Mouse (Mus musculus) liver, embryonic 15.5 days (tissue): ENCODE measurements around the gene Rnf141. TPM values are rescaled to one million over a fixed set of nuclear protein-coding genes. Genes with fewer than 3 reads are reported as not detected.

Source experiments
- ATAC-seq: fragments of 200-750 bp; cut with Nextera tagmentation; 2 replicates; pipeline ENCODE4 v1.8.0; 2017; ENCODE audit warnings: moderate number of reproducible peaks, mild to moderate bottlenecking, moderate library complexity; ENCODE audit not compliant: insufficient read depth
- H3K27ac ChIP-seq: fragments of 300-500 bp; sonication (generic); replicated peaks from 2 replicates; pipeline ENCODE4 v1.5.1; 2015; ENCODE audit warnings: mild to moderate bottlenecking, inconsistent platforms
- H3K27me3 ChIP-seq: fragments of 300-500 bp; sonication (generic); 2 replicates; pipeline ENCODE4 v1.6.1; 2015; ENCODE audit warnings: mild to moderate bottlenecking, inconsistent platforms
- H3K36me3 ChIP-seq: fragments of 300-500 bp; sonication (generic); replicated peaks from 2 replicates; pipeline ENCODE4 v1.6.1; 2015; ENCODE audit warnings: moderate library complexity, mild to moderate bottlenecking, inconsistent platforms
- H3K4me1 ChIP-seq: fragments of 300-500 bp; sonication (generic); replicated peaks from 2 replicates; pipeline ENCODE4 v1.6.1; 2015; ENCODE audit warnings: inconsistent platforms
- H3K4me2 ChIP-seq: fragments of 300-500 bp; sonication (generic); 2 replicates; pipeline ENCODE4 v1.6.1; 2015; ENCODE audit warnings: moderate library complexity, mild to moderate bottlenecking, inconsistent platforms
- H3K4me3 ChIP-seq: fragments of 300-500 bp; sonication (generic); replicated peaks from 2 replicates; pipeline ENCODE4 v1.5.1; 2015; ENCODE audit warnings: mild to moderate bottlenecking, inconsistent platforms
- H3K9ac ChIP-seq: fragments of 300-500 bp; sonication (generic); 2 replicates; pipeline ENCODE4 v1.6.1; 2015; ENCODE audit warnings: moderate library complexity, mild to moderate bottlenecking, inconsistent platforms
- H3K9me3 ChIP-seq: fragments of 300-500 bp; sonication (generic); replicated peaks from 2 replicates; pipeline ENCODE4 v1.6.1; 2016; ENCODE audit warnings: inconsistent platforms
- WGBS: fragments of 180-500 bp; shearing (Covaris S2); methylation state at CpG from one replicate; pipeline ENCODE4 v1.1.7; 2015; ENCODE audit warnings: mixed read lengths; ENCODE audit not compliant: insufficient replicate concordance; 5-methylcytosine and 5-hydroxymethylcytosine counted together
- microRNA-seq: library from miRNA; unstranded; fragments of <30 nt; microRNA quantifications from one replicate; pipeline ENCODE4, GENCODE M21; 2016
- polyA plus RNA-seq: library from polyadenylated mRNA; unstranded; fragments of >200 nt; fragmentation: Nextera tagmentation; extraction: Ambion mirVana; gene quantifications from 2 replicates; pipeline ENCODE4 v1.2.1, GENCODE M21; 2015

Gene Rnf141
- polyA plus RNA-seq, 1 experiment from 2014 or later, result 24.7 TPM

DNA sequence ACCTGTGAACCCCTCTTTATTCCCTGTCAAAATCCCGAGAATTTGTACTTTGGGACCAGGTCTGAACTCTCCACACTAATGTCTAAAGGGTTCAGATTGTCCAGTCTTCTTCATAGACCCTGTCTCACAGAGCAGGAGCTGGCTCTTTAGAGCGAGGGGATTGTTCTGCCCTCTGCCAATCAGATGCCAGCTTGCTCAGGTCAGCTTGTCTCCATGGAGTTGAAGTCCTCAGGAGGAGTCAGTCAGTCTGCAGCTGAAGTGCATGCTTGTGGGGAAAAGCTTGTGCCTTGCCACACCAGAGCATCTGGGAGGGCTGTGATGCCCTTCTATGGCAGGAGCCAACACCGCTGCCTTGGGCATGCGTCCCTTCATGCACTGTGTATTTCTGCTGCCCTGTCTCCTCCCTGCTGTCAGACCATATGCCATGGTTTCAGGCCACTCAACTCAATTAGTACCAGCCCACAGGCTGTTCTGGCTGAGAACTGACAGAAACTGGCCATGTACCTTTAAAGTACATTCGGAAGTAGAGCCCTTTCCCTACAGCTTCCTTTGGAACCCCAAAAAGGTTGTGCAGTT, 81.6 kb downstream of the Rnf141 start:
- WGBS, result 75% methylated on average over 5 of the region's 5 CpGs
- Histone ChIP-seq H3K27me3 (peaks cover 28% of the 10 kb centered on the region), H3K9ac (no peak overlapping the region), H3K27ac (no peak overlapping the region), H3K9me3 (no peaks in the 10 kb centered on the region), H3K4me1 (0 out of 2 replicates have a peak, but pooled peaks cover under 1% of the 10 kb centered on the region), H3K4me3 (no peak overlapping the region), H3K4me2 (no peak overlapping the region), H3K36me3 (no peaks in the 10 kb centered on the region)
- ATAC-seq, result no peak

DNA sequence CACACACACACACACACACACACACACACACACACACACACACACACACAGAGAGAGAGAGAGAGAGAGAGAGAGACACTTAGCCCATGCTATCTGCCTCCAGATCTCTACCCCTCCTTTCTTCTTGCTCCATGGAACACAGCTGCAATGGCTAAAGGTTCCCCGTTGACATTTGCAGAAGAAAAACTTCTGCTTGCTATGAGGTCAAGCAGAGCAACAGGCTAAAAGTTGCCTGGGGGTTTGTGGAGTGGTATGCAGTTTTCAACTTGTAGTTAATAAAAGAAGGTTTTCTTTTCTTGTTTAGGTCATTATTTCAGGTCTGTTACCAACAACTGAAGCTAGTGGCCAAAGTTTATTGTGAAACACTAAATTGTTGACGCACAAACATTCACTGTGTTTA, 87.8 kb downstream of the Rnf141 start:
- Histone ChIP-seq H3K36me3 (no peaks in the 10 kb centered on the region), H3K9me3 (no peaks in the 10 kb centered on the region), H3K27ac (no peak overlapping the region), H3K4me3 (no peak overlapping the region), H3K27me3 (peaks cover 3% of the 10 kb centered on the region; the same call in 1 of the 2 replicates), H3K4me1 (no peaks in the 10 kb centered on the region), H3K4me2 (no peak overlapping the region), H3K9ac (no peak overlapping the region)
- no peak for ATAC-seq
- WGBS, result 41% methylated on average over 2 of the region's 2 CpGs

DNA sequence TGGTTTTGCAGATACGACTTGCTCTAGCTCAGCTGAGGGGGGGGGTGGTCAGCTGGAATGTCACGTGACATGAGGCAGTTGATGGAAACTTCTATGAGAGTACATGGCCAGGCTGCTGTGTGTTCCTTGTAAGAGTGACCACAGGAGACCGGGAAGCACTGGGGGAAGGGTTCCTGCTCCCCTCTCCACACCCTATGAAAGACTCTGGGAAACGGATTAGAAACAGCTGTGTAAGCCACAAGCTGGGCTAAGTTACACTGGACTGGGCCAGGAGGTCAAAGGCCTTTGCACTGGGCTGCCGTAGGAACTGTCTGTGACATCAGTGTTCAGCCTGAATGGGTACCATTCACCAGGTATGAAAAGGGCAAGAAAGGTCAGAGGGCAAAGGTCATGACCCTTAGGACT, 90.3 kb downstream of the Rnf141 start:
- peaks cover 3% of the 10 kb centered on the region; the same call in 1 of the 2 replicates for H3K27me3 ChIP-seq
- H3K9ac ChIP-seq, result no peak overlapping the region
- no peak overlapping the region for H3K4me3 ChIP-seq
- ATAC-seq, result no peak
- no peaks in the 10 kb centered on the region for H3K4me1 ChIP-seq
- no peak overlapping the region for H3K27ac ChIP-seq
- H3K36me3 ChIP-seq, result no peaks in the 10 kb centered on the region
- H3K9me3 ChIP-seq, result no peaks in the 10 kb centered on the region
- 48% methylated on average over 5 of the region's 5 CpGs for WGBS
- no peak overlapping the region for H3K4me2 ChIP-seq

DNA sequence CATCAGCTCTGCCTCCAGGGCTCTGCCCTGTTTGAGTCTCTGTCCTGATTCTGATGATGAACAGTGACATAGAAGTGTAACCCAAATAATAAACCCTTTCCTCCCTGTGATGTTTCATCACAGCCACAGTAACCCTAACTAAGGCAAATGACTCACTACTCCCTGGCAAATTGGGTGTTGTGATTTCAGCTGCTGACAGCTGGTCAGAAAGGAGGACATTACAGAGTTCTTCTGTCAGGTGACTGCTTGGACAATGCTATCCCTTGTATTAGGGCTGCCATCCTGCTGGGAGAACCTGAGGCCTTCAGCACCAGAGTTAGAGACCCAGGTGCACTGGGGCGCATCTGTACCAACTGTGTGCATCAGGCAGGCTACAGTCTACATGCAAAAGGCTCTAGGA, 90.9 kb downstream of the Rnf141 start:
- Histone ChIP-seq H3K4me1 (no peaks in the 10 kb centered on the region), H3K9me3 (no peaks in the 10 kb centered on the region), H3K36me3 (no peaks in the 10 kb centered on the region), H3K4me2 (no peak overlapping the region), H3K27me3 (no peaks in the 10 kb centered on the region; the same call in 1 of the 2 replicates), H3K4me3 (no peak overlapping the region), H3K27ac (no peak overlapping the region), H3K9ac (no peak overlapping the region)
- WGBS, result 62% methylated on average over 1 of the region's 1 CpGs
- ATAC-seq, result no peak

DNA sequence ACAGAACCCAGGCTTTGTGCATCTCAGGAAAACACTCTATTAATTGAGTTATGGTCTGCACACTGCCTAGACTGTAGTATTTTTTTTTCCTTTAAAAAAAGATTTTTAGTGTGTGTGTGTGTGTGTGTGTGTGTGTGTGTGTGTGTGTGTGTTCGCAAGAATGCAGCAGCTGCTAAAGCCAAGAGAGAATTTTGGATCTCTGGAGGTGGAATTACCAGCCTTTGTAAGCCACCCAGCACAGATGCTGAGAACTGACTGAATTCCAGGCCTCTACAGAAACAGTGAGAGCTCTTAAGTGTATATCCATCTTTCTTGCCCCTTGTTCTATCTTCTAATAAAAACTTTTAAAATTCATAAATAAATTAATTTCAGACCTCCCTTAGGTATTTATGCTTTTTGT, 92.6 kb downstream of the Rnf141 start:
- ATAC-seq, result no peak
- Histone ChIP-seq H3K36me3 (no peaks in the 10 kb centered on the region), H3K4me1 (no peaks in the 10 kb centered on the region), H3K4me2 (no peak overlapping the region), H3K27me3 (no peaks in the 10 kb centered on the region), H3K9ac (no peak overlapping the region), H3K9me3 (no peaks in the 10 kb centered on the region), H3K4me3 (no peak overlapping the region), H3K27ac (no peak overlapping the region)
- 80% methylated on average over 1 of the region's 1 CpGs for WGBS

DNA sequence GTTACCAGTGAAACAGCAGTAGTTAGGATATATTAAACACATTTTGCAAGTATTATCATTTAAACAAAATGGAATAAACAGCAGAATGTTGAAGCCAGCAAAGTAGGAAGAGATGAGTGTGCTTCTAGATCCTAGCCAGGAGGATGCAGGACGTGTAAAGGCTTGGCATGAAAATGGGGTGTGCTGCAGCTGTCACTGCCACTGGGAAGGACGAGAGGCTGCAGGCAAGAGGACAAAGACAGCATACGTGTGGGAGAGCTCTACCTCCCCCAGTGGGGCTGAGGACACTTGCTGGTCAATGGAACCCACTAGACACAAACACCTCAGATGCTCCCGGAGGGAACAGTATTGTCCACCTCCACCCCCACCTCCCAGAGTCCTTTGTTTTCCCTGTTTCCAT, 93.4 kb downstream of the Rnf141 start:
- no peak overlapping the region for H3K4me3 ChIP-seq
- H3K9ac ChIP-seq, result no peak overlapping the region
- 52% methylated on average over 4 of the region's 4 CpGs for WGBS
- no peak overlapping the region for H3K27ac ChIP-seq
- H3K4me2 ChIP-seq, result no peak overlapping the region
- H3K36me3 ChIP-seq, result no peaks in the 10 kb centered on the region
- no peaks in the 10 kb centered on the region for H3K9me3 ChIP-seq
- no peaks in the 10 kb centered on the region for H3K4me1 ChIP-seq
- no peak for ATAC-seq
- H3K27me3 ChIP-seq, result no peaks in the 10 kb centered on the region

Small RNA genes lying within 50 kb of the gene (microRNA-seq; reads per million reads assigned to microRNA genes)
- gene Gm47282, result not detected

Other genes with a start within 250 kb of the Rnf141 start
- gene Sbf2, start 229.5 kb downstream of the Rnf141 start, polyA plus RNA-seq, result 5.3 and 7.1 TPM in 2 replicates
- 2.2 and 2.7 TPM in 2 replicates for gene Adm, start 216.8 kb downstream of the Rnf141 start, polyA plus RNA-seq
- gene Ampd3, start 76.3 kb downstream of the Rnf141 start, polyA plus RNA-seq, result 28.0 and 30.8 TPM in 2 replicates
- gene Lyve1, start 18.8 kb upstream of the Rnf141 start, polyA plus RNA-seq, result 23.8 and 24.1 TPM in 2 replicates
- gene Mrvi1, start 138.0 kb upstream of the Rnf141 start, polyA plus RNA-seq, result 4.0 and 4.3 TPM in 2 replicates
- gene Ctr9, start 184.5 kb upstream of the Rnf141 start, polyA plus RNA-seq, result 21.8 and 22.3 TPM in 2 replicates
- 322 and 346 TPM in 2 replicates for gene Eif4g2, start 238.6 kb upstream of the Rnf141 start, polyA plus RNA-seq